Mouse (Mus musculus): ENCODE measurements around the gene F3. TPM values are rescaled to one million over a fixed set of nuclear protein-coding genes. Genes with fewer than 3 reads are reported as not detected.

Gene F3
- 6.7 and 7.3 TPM in 2 replicates for polyA plus RNA-seq (2016; fragmentation: Nextera tagmentation; extraction: Ambion mirVana)

- H3K9me3 ChIP-seq: no peaks in the 10 kb centered on the region
- peaks cover 34% of the 10 kb centered on the region for H3K4me1 ChIP-seq
- H3K4me3 ChIP-seq (replicated peaks): peak within 1 kb of the TSS; percentile 61
- H3K4me2 ChIP-seq: peak within 1 kb of the TSS; percentile 86
- WGBS: under 1% methylated on average over 73 of the region's 73 CpGs
- H3K27me3 ChIP-seq: peaks cover 20% of the 10 kb centered on the region; the same call in 1 of the 2 replicates
- H3K27ac ChIP-seq: 0 out of 2 replicates have a peak within 1 kb of the TSS, but pooled peaks have one; percentile 36
- peak within 1 kb of the TSS; percentile 65 for H3K9ac ChIP-seq
- H3K36me3 ChIP-seq (replicated peaks): no peaks in the 10 kb centered on the region
- ATAC-seq (ENCODE audit: low FRiP score): peak; percentile 88
Measured at GRCm38 (mm10) chr3:121722971-121723844, at the start of gene F3. Gene F3 (plus strand): TSS chr3:121723537.

GRCm38 (mm10) chr3:121678935-121679334, 44.4 kb upstream of the F3 start:
- peaks cover 16% of the 10 kb centered on the region for H3K4me1 ChIP-seq
- H3K27ac ChIP-seq: no peak overlapping the region
- H3K27me3 ChIP-seq: no peaks in the 10 kb centered on the region
- H3K36me3 ChIP-seq (replicated peaks): no peaks in the 10 kb centered on the region
- ATAC-seq (ENCODE audit: low FRiP score): 0 out of 2 replicates have a peak, but pooled peaks have one; percentile 23
- no peak overlapping the region for H3K4me2 ChIP-seq
- H3K4me3 ChIP-seq (replicated peaks): no peak overlapping the region
- H3K9ac ChIP-seq: no peak overlapping the region
- 38% methylated on average over 4 of the region's 4 CpGs for WGBS
- H3K9me3 ChIP-seq: no peaks in the 10 kb centered on the region

DNA sequence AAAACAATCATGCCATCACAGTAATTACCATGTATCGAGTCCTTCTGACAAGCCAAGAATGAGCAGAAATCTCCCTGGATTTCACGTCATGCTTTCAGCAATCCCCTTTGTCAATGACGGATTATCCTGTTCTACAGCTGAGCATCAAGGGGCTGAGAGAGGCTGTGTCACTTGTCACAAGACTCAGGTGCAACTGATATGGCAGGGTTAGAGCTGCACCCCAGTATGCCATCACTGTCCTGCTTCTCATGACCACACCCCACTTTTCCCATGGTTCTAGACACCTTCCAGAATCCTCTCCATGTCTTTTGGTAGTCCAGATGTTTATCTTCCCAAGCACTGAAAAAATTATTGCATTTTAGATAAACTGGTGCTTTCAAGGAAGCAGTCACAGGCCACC, 43.9 kb upstream of the F3 start:
- Histone ChIP-seq H3K4me3 (replicated peaks) (no peak overlapping the region), H3K9ac (no peak overlapping the region), H3K9me3 (no peaks in the 10 kb centered on the region), H3K36me3 (replicated peaks) (no peaks in the 10 kb centered on the region), H3K27ac (no peak overlapping the region), H3K4me1 (peaks cover 16% of the 10 kb centered on the region), H3K4me2 (no peak overlapping the region), H3K27me3 (no peaks in the 10 kb centered on the region)
- WGBS: 24% methylated on average over 3 of the region's 3 CpGs
- no peak for ATAC-seq (ENCODE audit: low FRiP score)

DNA sequence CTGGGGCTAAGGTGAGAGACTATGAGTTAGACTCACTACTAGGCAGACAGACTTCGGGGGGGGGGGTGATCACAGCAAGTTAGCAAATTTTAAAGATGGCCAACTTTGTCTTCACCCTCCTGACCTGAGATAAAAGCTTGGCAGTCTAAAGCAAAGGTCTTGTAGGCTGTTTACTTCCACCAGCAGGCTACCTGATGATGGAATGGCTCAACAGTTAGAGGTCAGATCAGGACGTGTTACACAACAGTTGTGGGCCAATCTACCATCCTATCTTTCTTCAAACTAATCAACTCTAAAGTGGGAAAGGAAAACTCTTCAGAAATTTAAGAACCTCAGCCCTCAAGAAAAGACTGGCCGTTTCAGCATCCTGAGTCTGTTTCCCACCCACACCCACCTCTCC, 43.1 kb upstream of the F3 start:
- no peaks in the 10 kb centered on the region for H3K36me3 ChIP-seq (replicated peaks)

DNA sequence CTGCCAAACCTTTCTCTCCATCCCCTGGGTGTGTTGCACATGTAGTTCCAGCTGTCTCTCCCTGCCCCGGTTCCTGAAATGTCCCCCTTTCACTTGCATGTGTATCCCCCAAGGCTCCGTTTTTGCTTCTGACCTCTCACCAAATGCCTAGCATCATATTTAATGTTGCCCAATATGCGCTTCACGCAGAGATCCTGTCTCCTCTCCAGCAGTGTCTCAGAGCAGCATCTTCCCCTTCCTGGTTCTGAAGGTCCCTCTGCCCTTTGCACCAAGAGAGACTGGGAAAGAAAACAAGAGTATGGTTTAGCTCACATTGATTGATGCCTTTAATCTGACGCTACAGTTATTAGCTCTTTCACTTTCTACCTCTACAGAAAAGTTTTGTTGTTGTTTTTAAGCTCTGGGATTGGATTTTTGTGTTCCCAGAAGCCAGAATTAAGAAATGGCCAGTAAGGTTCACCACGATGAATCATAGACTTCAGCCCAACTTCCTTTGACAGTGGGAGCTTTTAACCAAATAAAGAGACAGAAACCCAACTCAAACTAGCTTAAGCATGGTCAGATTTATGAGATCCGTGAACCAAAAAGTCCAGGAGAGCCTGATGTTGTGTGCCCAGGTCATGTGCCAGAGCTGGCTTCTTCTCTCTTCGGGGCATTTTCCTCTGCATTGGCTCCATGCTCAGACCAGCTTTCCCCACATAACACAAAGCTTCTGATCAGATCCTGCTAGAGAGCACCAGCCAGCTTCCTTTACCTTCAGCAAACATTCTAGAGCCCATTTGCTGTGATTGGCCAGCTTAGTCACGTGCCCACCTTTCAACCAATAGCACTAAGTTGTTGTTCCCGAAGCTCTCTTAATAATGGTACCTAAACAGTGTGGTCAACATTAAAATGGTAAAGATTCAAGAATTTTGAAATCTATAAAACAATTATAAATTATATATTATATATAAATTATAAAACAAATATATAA, 40.6 kb upstream of the F3 start:
- no peak overlapping the region for H3K4me2 ChIP-seq
- H3K27me3 ChIP-seq: no peaks in the 10 kb centered on the region
- no peak overlapping the region for H3K27ac ChIP-seq
- H3K36me3 ChIP-seq (replicated peaks): no peaks in the 10 kb centered on the region
- H3K9me3 ChIP-seq: no peaks in the 10 kb centered on the region
- no peak overlapping the region for H3K4me3 ChIP-seq (replicated peaks)
- peaks cover 29% of the 10 kb centered on the region for H3K4me1 ChIP-seq
- ATAC-seq (ENCODE audit: low FRiP score): no peak
- no peak overlapping the region for H3K9ac ChIP-seq
- WGBS: 90% methylated on average over 10 of the region's 10 CpGs

More for the DNA sequence above, 43.1 kb upstream of the F3 start:
- H3K4me2 ChIP-seq: no peak overlapping the region
- H3K27ac ChIP-seq: no peak overlapping the region
- ATAC-seq (ENCODE audit: low FRiP score): no peak
- H3K9me3 ChIP-seq: no peaks in the 10 kb centered on the region
- H3K4me1 ChIP-seq: peaks cover 16% of the 10 kb centered on the region
- no peak overlapping the region for H3K4me3 ChIP-seq (replicated peaks)
- WGBS: 90% methylated on average over 3 of the region's 3 CpGs
- H3K27me3 ChIP-seq: no peaks in the 10 kb centered on the region
- H3K9ac ChIP-seq: no peak overlapping the region

- H3K27ac ChIP-seq: no peak overlapping the region
- ATAC-seq (ENCODE audit: low FRiP score): no peak
- 81% methylated on average over 4 of the region's 4 CpGs for WGBS
- H3K36me3 ChIP-seq (replicated peaks): no peaks in the 10 kb centered on the region
- H3K4me3 ChIP-seq (replicated peaks): no peak overlapping the region
- no peak overlapping the region for H3K4me2 ChIP-seq
- H3K4me1 ChIP-seq: peaks cover 14% of the 10 kb centered on the region
- H3K9me3 ChIP-seq: no peaks in the 10 kb centered on the region
- no peak overlapping the region for H3K9ac ChIP-seq
- no peaks in the 10 kb centered on the region for H3K27me3 ChIP-seq
Measured at GRCm38 (mm10) chr3:121684552-121684951, 38.8 kb upstream of the F3 start.

DNA sequence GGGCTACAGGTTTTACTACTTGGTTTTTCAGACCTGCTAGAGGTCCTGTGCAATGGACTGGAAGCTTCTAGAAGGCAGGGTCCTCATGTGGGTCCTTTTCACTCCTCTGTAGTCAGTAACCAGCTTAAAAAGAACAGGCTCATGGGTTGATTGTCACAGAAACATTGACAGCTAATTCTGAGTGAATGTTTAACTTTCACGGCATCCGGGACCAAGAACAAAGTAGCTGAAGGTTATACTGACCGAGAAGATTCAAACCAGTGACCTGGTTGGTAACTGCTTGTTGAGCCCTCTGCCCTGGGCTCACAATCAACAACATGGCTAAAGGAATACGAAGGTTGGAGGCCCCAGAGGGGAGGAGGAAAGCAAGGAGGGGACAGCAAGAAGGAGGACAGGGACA, 38.4 kb upstream of the F3 start:
- Histone ChIP-seq H3K36me3 (replicated peaks) (no peaks in the 10 kb centered on the region), H3K27me3 (no peaks in the 10 kb centered on the region), H3K9me3 (no peaks in the 10 kb centered on the region), H3K4me2 (no peak overlapping the region), H3K27ac (no peak overlapping the region), H3K9ac (no peak overlapping the region), H3K4me3 (replicated peaks) (no peak overlapping the region), H3K4me1 (peaks cover 12% of the 10 kb centered on the region; the same call in 1 of the 2 replicates)
- ATAC-seq (ENCODE audit: low FRiP score): no peak
- 88% methylated on average over 4 of the region's 4 CpGs for WGBS

DNA sequence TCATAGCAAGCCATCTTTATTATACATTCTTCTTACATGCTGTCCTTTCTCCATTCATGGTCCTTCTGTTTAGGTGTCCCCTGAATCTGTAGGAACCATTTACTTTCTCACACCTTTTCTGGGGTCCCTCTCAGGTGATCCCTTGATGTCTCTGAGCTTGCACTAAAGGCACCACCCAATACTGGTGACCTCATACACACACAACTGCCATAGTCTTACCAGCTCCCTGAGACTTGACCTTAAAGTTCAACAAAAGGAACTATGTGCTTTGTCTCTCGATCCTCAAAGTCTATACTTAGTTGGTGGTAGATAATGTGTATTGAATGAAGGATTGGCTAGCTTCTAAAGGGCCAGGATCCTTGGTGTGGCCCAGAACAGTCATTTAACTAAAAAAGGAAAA, 37.4 kb upstream of the F3 start:
- Histone ChIP-seq H3K9me3 (no peaks in the 10 kb centered on the region), H3K4me1 (peaks cover 12% of the 10 kb centered on the region; the same call in 1 of the 2 replicates), H3K4me3 (replicated peaks) (no peak overlapping the region), H3K27me3 (no peaks in the 10 kb centered on the region), H3K27ac (0 out of 2 replicates have a peak overlapping the region, but pooled peaks have one; percentile 16), H3K9ac (no peak overlapping the region), H3K4me2 (no peak overlapping the region), H3K36me3 (replicated peaks) (no peaks in the 10 kb centered on the region)
- WGBS: 50% methylated on average over 1 of the region's 1 CpGs
- ATAC-seq (ENCODE audit: low FRiP score): peak; percentile 34; the same call in 1 of the 2 replicates

DNA sequence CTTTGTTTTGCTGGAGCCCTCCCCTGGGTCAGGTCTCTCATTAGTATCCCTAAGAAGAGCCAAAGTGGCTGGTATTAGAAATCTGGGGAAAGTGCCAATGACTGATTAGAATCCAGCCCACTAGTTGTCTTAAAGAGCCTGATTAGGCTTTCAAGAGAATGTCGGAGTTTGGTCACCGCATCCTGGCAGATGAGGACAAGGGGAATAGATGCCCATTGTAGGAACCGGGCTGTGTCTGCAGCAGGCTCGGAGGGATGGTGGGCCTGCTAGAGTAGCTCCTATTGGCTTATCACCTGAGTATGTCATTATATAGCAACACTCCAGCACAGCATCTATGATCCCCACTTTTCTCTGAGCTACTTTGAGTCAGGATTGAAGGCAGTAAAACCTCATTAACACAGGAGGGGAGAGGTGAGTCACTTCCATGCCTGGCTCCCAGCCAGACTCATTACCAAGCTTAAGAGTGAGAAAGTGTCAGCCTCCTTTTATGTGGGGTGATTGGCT, 36.9 kb upstream of the F3 start:
- Histone ChIP-seq H3K4me2 (no peak overlapping the region), H3K36me3 (replicated peaks) (no peaks in the 10 kb centered on the region), H3K27me3 (no peaks in the 10 kb centered on the region), H3K27ac (0 out of 2 replicates have a peak overlapping the region, but pooled peaks have one; percentile 16), H3K4me3 (replicated peaks) (no peak overlapping the region), H3K9me3 (no peaks in the 10 kb centered on the region), H3K4me1 (peaks cover 12% of the 10 kb centered on the region; the same call in 1 of the 2 replicates), H3K9ac (no peak overlapping the region)
- peak; percentile 86; the same call in 1 of the 2 replicates for ATAC-seq (ENCODE audit: low FRiP score)
- 53% methylated on average over 4 of the region's 4 CpGs for WGBS

DNA sequence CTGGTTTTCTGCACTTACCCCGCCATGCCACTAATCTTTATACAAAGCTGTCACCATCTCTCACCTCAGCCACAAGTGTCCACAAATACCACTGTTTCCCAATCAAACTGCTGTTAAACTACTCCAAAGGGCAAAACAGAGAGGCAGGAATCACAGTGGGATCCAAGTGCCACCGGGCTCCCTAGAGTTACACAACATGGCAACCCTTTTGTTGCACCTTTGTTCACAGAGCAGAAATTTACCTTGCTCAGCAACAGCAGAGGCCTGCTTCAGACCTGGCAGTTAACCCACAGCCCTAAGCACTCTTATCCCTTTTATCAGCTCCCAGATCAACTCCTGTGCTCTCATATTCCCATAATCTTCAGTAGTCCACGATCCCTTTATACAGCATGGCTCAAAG, 35.6 kb upstream of the F3 start:
- no peak for ATAC-seq (ENCODE audit: low FRiP score)

DNA sequence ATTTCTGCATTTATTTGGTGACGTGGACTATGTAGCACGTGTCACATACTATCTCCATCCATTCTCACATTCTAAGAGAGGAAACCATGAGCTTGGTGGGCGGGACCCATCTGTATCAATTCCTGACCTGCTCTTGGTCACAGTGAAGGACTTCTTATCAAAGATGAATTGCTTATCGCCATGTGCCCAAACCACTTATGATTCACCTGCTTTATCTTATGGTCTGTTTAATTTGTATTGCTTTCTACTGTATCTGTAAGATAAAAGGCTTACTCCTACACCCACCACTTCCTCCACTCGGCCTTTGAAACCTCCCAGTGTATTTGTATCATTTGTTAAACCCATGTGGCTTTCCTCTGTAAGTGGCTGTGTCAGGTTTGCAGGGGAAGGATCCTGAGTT, 34.3 kb upstream of the F3 start:
- H3K4me3 ChIP-seq (replicated peaks): no peak overlapping the region
- H3K36me3 ChIP-seq (replicated peaks): no peaks in the 10 kb centered on the region
- WGBS: 86% methylated on average over 5 of the region's 5 CpGs
- H3K4me2 ChIP-seq: no peak overlapping the region
- peaks cover 3% of the 10 kb centered on the region; the same call in 1 of the 2 replicates for H3K27me3 ChIP-seq
- H3K27ac ChIP-seq: no peak overlapping the region
- H3K9me3 ChIP-seq: no peaks in the 10 kb centered on the region
- no peak overlapping the region for H3K9ac ChIP-seq
- H3K4me1 ChIP-seq: peaks cover 12% of the 10 kb centered on the region; the same call in 1 of the 2 replicates
- no peak for ATAC-seq (ENCODE audit: low FRiP score)

More for the DNA sequence above, 35.6 kb upstream of the F3 start:
- no peak overlapping the region for H3K27ac ChIP-seq
- H3K36me3 ChIP-seq (replicated peaks): no peaks in the 10 kb centered on the region
- no peak overlapping the region for H3K9ac ChIP-seq
- 85% methylated on average over 3 of the region's 3 CpGs for WGBS
- H3K4me3 ChIP-seq (replicated peaks): no peak overlapping the region
- no peak overlapping the region for H3K4me2 ChIP-seq
- no peaks in the 10 kb centered on the region for H3K9me3 ChIP-seq
- H3K4me1 ChIP-seq: peaks cover 12% of the 10 kb centered on the region; the same call in 1 of the 2 replicates
- 0 out of 2 replicates have a peak, but pooled peaks cover 3% of the 10 kb centered on the region for H3K27me3 ChIP-seq
